Mouse (Mus musculus) embryonic facial prominence, embryonic 15.5 days (tissue): ENCODE data around the gene Agtr1b. TPM values are rescaled to one million over a fixed set of nuclear protein-coding genes. Genes with fewer than 3 reads are reported as not detected.

Experiments
- ATAC-seq: fragments of 200-750 bp; cut with Nextera tagmentation; 2 replicates; pipeline ENCODE4 v1.8.0; 2017; ENCODE audit warnings: low read depth, moderate TSS enrichment; ENCODE audit not compliant: insufficient number of reproducible peaks, low FRiP score, low TSS enrichment
- H3K27ac ChIP-seq: fragments of 300-500 bp; sonication (generic); replicated peaks from 2 replicates; pipeline ENCODE4 v1.5.1; 2015; ENCODE audit warnings: mild to moderate bottlenecking, inconsistent platforms
- H3K27me3 ChIP-seq: fragments of 300-500 bp; sonication (generic); 2 replicates; pipeline ENCODE4 v1.6.1; 2015; ENCODE audit warnings: inconsistent platforms
- H3K36me3 ChIP-seq: fragments of 300-500 bp; sonication (generic); 2 replicates; pipeline ENCODE4 v1.6.1; 2015; ENCODE audit warnings: mild to moderate bottlenecking, inconsistent platforms
- H3K4me1 ChIP-seq: fragments of 300-500 bp; sonication (generic); 2 replicates; pipeline ENCODE4 v1.6.1; 2015; ENCODE audit warnings: inconsistent platforms
- H3K4me2 ChIP-seq: fragments of 300-500 bp; sonication (generic); replicated peaks from 2 replicates; pipeline ENCODE4 v1.6.1; 2015; ENCODE audit warnings: mild to moderate bottlenecking, inconsistent platforms
- H3K4me3 ChIP-seq: fragments of 300-500 bp; sonication (generic); replicated peaks from 2 replicates; pipeline ENCODE4 v1.5.1; 2015; ENCODE audit warnings: mild to moderate bottlenecking, inconsistent platforms
- H3K9ac ChIP-seq: fragments of 300-500 bp; sonication (generic); 2 replicates; pipeline ENCODE4 v1.6.1; 2015; ENCODE audit warnings: inconsistent platforms
- H3K9me3 ChIP-seq: fragments of 300-500 bp; sonication (generic); replicated peaks from 2 replicates; pipeline ENCODE4 v1.6.1; 2016; ENCODE audit warnings: inconsistent platforms
- WGBS: fragments of 180-500 bp; shearing (Covaris S2); methylation state at CpG from one replicate; pipeline ENCODE4 v1.1.7; 2015; 5-methylcytosine and 5-hydroxymethylcytosine counted together
- polyA plus RNA-seq: library from polyadenylated mRNA; unstranded; fragments of >200 nt; fragmentation: Nextera tagmentation; extraction: Ambion mirVana; gene quantifications from 2 replicates; pipeline ENCODE4 v1.2.1, GENCODE M21; 2015

The Agtr1b gene
- 0.20 and 0.29 TPM in 2 replicates for polyA plus RNA-seq

- H3K36me3 ChIP-seq: no peaks in the 10 kb centered on the region
- H3K27ac ChIP-seq: no peak within 1 kb of the TSS
- no peaks in the 10 kb centered on the region for H3K27me3 ChIP-seq
- no peaks in the 10 kb centered on the region for H3K9me3 ChIP-seq
- peak within 1 kb of the TSS; percentile 48 for H3K4me2 ChIP-seq
- peak; percentile 70 for ATAC-seq
- no peak within 1 kb of the TSS for H3K9ac ChIP-seq
- H3K4me1 ChIP-seq: no peaks in the 10 kb centered on the region; the same call in 1 of the 2 replicates
- 9% methylated on average over 19 of the region's 19 CpGs for WGBS
- peak within 1 kb of the TSS; percentile 24 for H3K4me3 ChIP-seq
These were observed at the start of gene Agtr1b for GRCm38 (mm10) chr3:20366558-20367522. Gene Agtr1b (minus strand): TSS chr3:20367177.

DNA sequence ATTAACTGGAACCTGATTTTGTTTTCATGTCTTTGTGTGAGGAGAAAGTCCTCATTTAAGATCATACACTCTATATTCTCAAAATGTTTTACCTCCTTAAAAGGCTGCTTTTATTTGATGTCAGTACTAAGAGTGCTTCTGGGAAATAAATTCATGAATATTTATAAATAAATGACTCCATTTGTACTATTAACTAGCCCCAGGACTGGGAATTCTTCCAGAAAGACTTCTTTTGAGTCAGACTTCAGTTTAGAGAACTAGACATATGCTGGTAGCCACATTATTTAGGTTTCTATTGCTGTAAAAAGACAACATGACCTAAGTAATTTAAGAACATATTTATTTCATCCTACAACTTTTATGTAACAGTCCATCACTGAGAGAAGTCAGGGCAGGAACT lies 13.4 kb downstream of the Agtr1b start:
- Histone ChIP-seq H3K4me3 (no peak overlapping the region), H3K4me1 (no peaks in the 10 kb centered on the region), H3K27me3 (no peaks in the 10 kb centered on the region), H3K9me3 (no peaks in the 10 kb centered on the region), H3K36me3 (no peaks in the 10 kb centered on the region), H3K9ac (no peak overlapping the region), H3K27ac (no peak overlapping the region), H3K4me2 (no peak overlapping the region)
- ATAC-seq: no peak

DNA sequence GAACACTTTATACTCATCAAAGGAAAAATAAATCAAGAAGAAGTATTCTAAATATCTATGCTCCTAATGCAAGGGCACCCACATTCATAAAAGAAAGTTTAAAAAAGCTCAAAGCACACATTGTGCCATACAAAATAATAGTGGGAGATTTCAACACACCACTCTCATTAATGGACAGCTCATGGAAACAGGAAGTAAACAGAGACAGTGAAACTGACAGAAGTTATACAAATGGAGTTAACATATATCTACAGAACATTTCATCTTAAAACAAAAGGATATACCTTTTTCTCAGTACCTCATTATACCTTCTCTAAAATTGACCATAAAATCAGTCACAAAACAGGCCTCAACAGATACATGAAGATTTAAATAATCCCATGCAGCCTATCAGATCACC lies 18.8 kb downstream of the Agtr1b start:
- ATAC-seq: no peak
- H3K4me3 ChIP-seq: no peak overlapping the region
- no peak overlapping the region for H3K27ac ChIP-seq
- no peaks in the 10 kb centered on the region for H3K36me3 ChIP-seq
- no peaks in the 10 kb centered on the region for H3K27me3 ChIP-seq
- H3K9me3 ChIP-seq: no peaks in the 10 kb centered on the region
- H3K9ac ChIP-seq: no peak overlapping the region
- no peak overlapping the region for H3K4me2 ChIP-seq
- H3K4me1 ChIP-seq: no peaks in the 10 kb centered on the region

- 90% methylated on average over 1 of the region's 1 CpGs for WGBS
- no peak for ATAC-seq
These were observed 26.6 kb downstream of the Agtr1b start for GRCm38 (mm10) chr3:20340402-20340801.

GRCm38 (mm10) chr3:20334681-20335080 lies 32.3 kb downstream of the Agtr1b start:
- H3K27ac ChIP-seq: no peak overlapping the region
- H3K4me3 ChIP-seq: no peak overlapping the region
- no peak overlapping the region for H3K9ac ChIP-seq
- no peaks in the 10 kb centered on the region for H3K27me3 ChIP-seq
- ATAC-seq: no peak
- no peaks in the 10 kb centered on the region for H3K36me3 ChIP-seq
- H3K4me2 ChIP-seq: no peak overlapping the region
- H3K9me3 ChIP-seq: no peaks in the 10 kb centered on the region
- 59% methylated on average over 5 of the region's 5 CpGs for WGBS
- no peaks in the 10 kb centered on the region for H3K4me1 ChIP-seq

More at GRCm38 (mm10) chr3:20340402-20340801, 26.6 kb downstream of the Agtr1b start:
- no peak overlapping the region for H3K4me3 ChIP-seq
- H3K4me2 ChIP-seq: no peak overlapping the region
- no peaks in the 10 kb centered on the region for H3K9me3 ChIP-seq
- H3K27ac ChIP-seq: no peak overlapping the region
- no peaks in the 10 kb centered on the region for H3K4me1 ChIP-seq
- H3K36me3 ChIP-seq: no peaks in the 10 kb centered on the region
- H3K9ac ChIP-seq: no peak overlapping the region
- H3K27me3 ChIP-seq: no peaks in the 10 kb centered on the region

GRCm38 (mm10) chr3:20317233-20317632 lies 49.7 kb downstream of the Agtr1b start:
- no peaks in the 10 kb centered on the region for H3K27me3 ChIP-seq
- no peak overlapping the region for H3K9ac ChIP-seq
- H3K4me3 ChIP-seq: no peak overlapping the region
- no peak overlapping the region for H3K4me2 ChIP-seq
- H3K27ac ChIP-seq: no peak overlapping the region
- no peaks in the 10 kb centered on the region for H3K4me1 ChIP-seq
- WGBS: 10% methylated on average over 1 of the region's 1 CpGs
- no peaks in the 10 kb centered on the region for H3K36me3 ChIP-seq
- no peak for ATAC-seq
- no peaks in the 10 kb centered on the region for H3K9me3 ChIP-seq

GRCm38 (mm10) chr3:20309142-20309541 lies 57.8 kb downstream of the Agtr1b start:
- Histone ChIP-seq H3K4me2 (no peak overlapping the region), H3K4me1 (no peaks in the 10 kb centered on the region), H3K27ac (no peak overlapping the region), H3K4me3 (no peak overlapping the region), H3K9ac (no peak overlapping the region), H3K27me3 (no peaks in the 10 kb centered on the region), H3K36me3 (no peaks in the 10 kb centered on the region), H3K9me3 (no peaks in the 10 kb centered on the region)
- 66% methylated on average over 4 of the region's 4 CpGs for whole genome bisulfite sequencing
- no peak for ATAC-seq

DNA sequence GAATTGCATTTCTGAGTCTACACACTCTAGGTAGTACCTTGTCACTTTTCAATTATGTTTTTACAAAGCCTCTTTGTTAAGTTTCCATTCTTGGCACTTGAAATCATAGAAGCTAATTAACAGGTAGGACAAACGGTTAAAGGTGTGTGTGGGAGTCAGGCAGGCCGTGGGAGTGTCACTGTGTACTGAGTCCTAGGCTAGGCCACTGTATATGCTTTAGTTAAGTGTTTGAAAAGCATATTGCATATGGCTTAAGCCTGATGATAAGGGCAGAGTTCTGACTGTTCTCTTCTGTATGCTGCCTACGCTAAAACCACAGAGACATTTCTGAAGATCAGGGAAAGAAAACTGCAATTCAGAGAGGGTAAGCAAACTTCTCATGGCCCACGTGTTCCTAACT lies 59.7 kb downstream of the Agtr1b start:
- H3K36me3 ChIP-seq: no peaks in the 10 kb centered on the region
- no peaks in the 10 kb centered on the region for H3K4me1 ChIP-seq
- ATAC-seq: no peak
- H3K27me3 ChIP-seq: no peaks in the 10 kb centered on the region
- H3K4me3 ChIP-seq: no peak overlapping the region
- no peaks in the 10 kb centered on the region for H3K9me3 ChIP-seq
- WGBS: 74% methylated on average over 4 of the region's 4 CpGs
- no peak overlapping the region for H3K4me2 ChIP-seq
- H3K27ac ChIP-seq: no peak overlapping the region
- H3K9ac ChIP-seq: no peak overlapping the region

- ATAC-seq: no peak
- WGBS: 36% methylated on average over 2 of the region's 2 CpGs
These were observed 62.1 kb downstream of the Agtr1b start for GRCm38 (mm10) chr3:20304758-20305352.

GRCm38 (mm10) chr3:20295546-20295945 lies 71.4 kb downstream of the Agtr1b start:
- H3K27me3 ChIP-seq: no peaks in the 10 kb centered on the region
- H3K4me3 ChIP-seq: no peak overlapping the region
- 79% methylated on average over 3 of the region's 3 CpGs for WGBS
- no peaks in the 10 kb centered on the region for H3K36me3 ChIP-seq
- ATAC-seq: no peak
- H3K4me2 ChIP-seq: no peak overlapping the region
- H3K9ac ChIP-seq: no peak overlapping the region
- H3K27ac ChIP-seq: no peak overlapping the region
- H3K9me3 ChIP-seq: no peaks in the 10 kb centered on the region
- no peaks in the 10 kb centered on the region for H3K4me1 ChIP-seq

More at GRCm38 (mm10) chr3:20304758-20305352, 62.1 kb downstream of the Agtr1b start:
- Histone ChIP-seq H3K36me3 (no peaks in the 10 kb centered on the region), H3K9me3 (no peaks in the 10 kb centered on the region), H3K9ac (no peak overlapping the region), H3K27me3 (no peaks in the 10 kb centered on the region), H3K27ac (no peak overlapping the region), H3K4me1 (no peaks in the 10 kb centered on the region), H3K4me3 (no peak overlapping the region), H3K4me2 (no peak overlapping the region)

DNA sequence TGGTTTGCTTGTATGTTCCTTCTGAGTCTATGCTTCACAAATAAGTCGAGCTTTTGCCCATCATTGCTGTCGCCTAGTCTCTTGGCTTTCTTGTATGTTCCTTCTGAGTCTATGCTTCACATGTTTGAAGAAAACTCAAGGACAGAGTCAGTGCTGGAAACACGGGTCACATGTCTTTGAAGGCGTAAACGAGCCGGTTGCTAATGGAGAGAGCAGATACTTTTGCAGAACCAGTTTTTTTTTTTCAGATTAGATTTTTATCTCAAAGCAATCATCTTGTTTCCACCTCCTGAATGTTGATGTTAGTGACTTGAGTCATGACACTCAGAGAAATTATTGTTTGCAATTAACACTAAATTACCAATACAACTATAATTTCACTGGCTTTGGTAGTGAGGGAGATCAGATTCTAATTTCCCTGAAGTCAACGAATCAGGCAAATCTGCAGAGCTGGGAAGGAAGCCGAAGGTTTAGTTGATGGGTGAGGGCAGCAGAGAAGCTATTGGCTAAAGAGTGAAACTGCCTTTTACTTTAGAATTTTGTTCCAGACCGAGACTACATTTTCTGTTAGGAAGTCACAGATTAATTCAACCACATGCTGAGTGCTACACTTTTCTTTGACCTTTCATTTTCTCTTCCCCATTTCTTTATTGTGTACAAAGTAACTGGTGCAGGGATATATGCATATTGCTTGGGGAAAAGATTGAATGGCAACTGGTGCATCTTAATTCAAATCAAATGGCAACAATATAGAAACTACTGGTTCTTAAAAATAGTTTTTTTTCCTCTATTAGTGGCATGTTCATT lies 72.2 kb downstream of the Agtr1b start:
- no peak overlapping the region for H3K9ac ChIP-seq
- H3K4me1 ChIP-seq: no peaks in the 10 kb centered on the region
- no peak overlapping the region for H3K27ac ChIP-seq
- H3K27me3 ChIP-seq: no peaks in the 10 kb centered on the region
- WGBS: 70% methylated on average over 9 of the region's 9 CpGs
- no peaks in the 10 kb centered on the region for H3K36me3 ChIP-seq
- H3K9me3 ChIP-seq: no peaks in the 10 kb centered on the region
- H3K4me3 ChIP-seq: no peak overlapping the region
- H3K4me2 ChIP-seq: no peak overlapping the region
- no peak for ATAC-seq
